Mouse (Mus musculus): ENCODE results near the gene Myo19. TPM values are rescaled to one million over a fixed set of nuclear protein-coding genes. Genes with fewer than 3 reads are reported as not detected.

Myo19 gene
- polyA plus RNA-seq, 1 experiment from 2014 or later = 10.9 TPM

- no peak for ATAC-seq (ENCODE audit: low read depth)
- 1% methylated on average over 35 of the region's 49 CpGs for WGBS
- Histone ChIP-seq H3K27me3 (replicated peaks; ENCODE audit: control insufficient read depth, insufficient read depth, low read length) (peaks cover 49% of the 10 kb centered on the region), H3K4me3 (ENCODE audit: low read depth, low read length) (peak within 1 kb of the TSS; percentile 30), H3K4me1 (ENCODE audit: control insufficient read depth, insufficient read depth, low read length) (no peaks in the 10 kb centered on the region), H3K9ac (ENCODE audit: low read depth, low read length) (no peak within 1 kb of the TSS), H3K36me3 (ENCODE audit: control insufficient read depth, insufficient read depth, low read length) (no peaks in the 10 kb centered on the region), H3K27ac (replicated peaks; ENCODE audit: low read depth, low read length) (no peak within 1 kb of the TSS), H3K9me3 (ENCODE audit: control insufficient read depth, low read length) (no peaks in the 10 kb centered on the region), H3K4me2 (ENCODE audit: low read depth, low read length) (peak within 1 kb of the TSS; percentile 47)
- no peak for DNase-seq (ENCODE audit: low spot score)
Observed at GRCm38 (mm10) chr11:84957591-84958270, 77.8 kb downstream of the Myo19 start, which contains the start of gene Car4. Gene Car4 (plus strand): TSS chr11:84957786.

GRCm38 (mm10) chr11:84958271-84958630 lies 78.3 kb downstream of the Myo19 start:
- peak overlapping the region; percentile 30 for H3K4me3 ChIP-seq (ENCODE audit: low read depth, low read length)
- no peaks in the 10 kb centered on the region for H3K36me3 ChIP-seq (ENCODE audit: control insufficient read depth, insufficient read depth, low read length)
- H3K4me1 ChIP-seq (ENCODE audit: control insufficient read depth, insufficient read depth, low read length) = no peaks in the 10 kb centered on the region
- no peak for DNase-seq (ENCODE audit: low spot score)
- no peak overlapping the region for H3K27ac ChIP-seq (replicated peaks; ENCODE audit: low read depth, low read length)
- under 1% methylated on average over 11 of the region's 11 CpGs for WGBS
- no peak overlapping the region for H3K9ac ChIP-seq (ENCODE audit: low read depth, low read length)
- H3K4me2 ChIP-seq (ENCODE audit: low read depth, low read length) = peak overlapping the region; percentile 47
- ATAC-seq (ENCODE audit: low read depth) = no peak
- peaks cover 49% of the 10 kb centered on the region for H3K27me3 ChIP-seq (replicated peaks; ENCODE audit: control insufficient read depth, insufficient read depth, low read length)
- no peaks in the 10 kb centered on the region for H3K9me3 ChIP-seq (ENCODE audit: control insufficient read depth, low read length)

GRCm38 (mm10) chr11:84959181-84959580 lies 79.2 kb downstream of the Myo19 start:
- H3K4me2 ChIP-seq (ENCODE audit: low read depth, low read length) = no peak overlapping the region
- H3K4me1 ChIP-seq (ENCODE audit: control insufficient read depth, insufficient read depth, low read length) = no peaks in the 10 kb centered on the region
- H3K9ac ChIP-seq (ENCODE audit: low read depth, low read length) = no peak overlapping the region
- ATAC-seq (ENCODE audit: low read depth) = no peak
- H3K9me3 ChIP-seq (ENCODE audit: control insufficient read depth, low read length) = no peaks in the 10 kb centered on the region
- H3K27ac ChIP-seq (replicated peaks; ENCODE audit: low read depth, low read length) = no peak overlapping the region
- DNase-seq (ENCODE audit: low spot score) = no peak
- H3K4me3 ChIP-seq (ENCODE audit: low read depth, low read length) = no peak overlapping the region
- 26% methylated on average over 5 of the region's 5 CpGs for WGBS
- peaks cover 49% of the 10 kb centered on the region for H3K27me3 ChIP-seq (replicated peaks; ENCODE audit: control insufficient read depth, insufficient read depth, low read length)
- no peaks in the 10 kb centered on the region for H3K36me3 ChIP-seq (ENCODE audit: control insufficient read depth, insufficient read depth, low read length)

GRCm38 (mm10) chr11:84959701-84960181 lies 79.8 kb downstream of the Myo19 start:
- H3K4me2 ChIP-seq (ENCODE audit: low read depth, low read length) = no peak overlapping the region
- no peak overlapping the region for H3K27ac ChIP-seq (replicated peaks; ENCODE audit: low read depth, low read length)
- DNase-seq (ENCODE audit: low spot score) (no peak), ATAC-seq (ENCODE audit: low read depth) (no peak)
- H3K36me3 ChIP-seq (ENCODE audit: control insufficient read depth, insufficient read depth, low read length) = no peaks in the 10 kb centered on the region
- no peaks in the 10 kb centered on the region for H3K9me3 ChIP-seq (ENCODE audit: control insufficient read depth, low read length)
- H3K4me1 ChIP-seq (ENCODE audit: control insufficient read depth, insufficient read depth, low read length) = no peaks in the 10 kb centered on the region
- no peak overlapping the region for H3K9ac ChIP-seq (ENCODE audit: low read depth, low read length)
- 6% methylated on average over 9 of the region's 9 CpGs for WGBS
- no peak overlapping the region for H3K4me3 ChIP-seq (ENCODE audit: low read depth, low read length)
- H3K27me3 ChIP-seq (replicated peaks; ENCODE audit: control insufficient read depth, insufficient read depth, low read length) = peaks cover 49% of the 10 kb centered on the region

- no peak overlapping the region for H3K27ac ChIP-seq (replicated peaks; ENCODE audit: low read depth, low read length)
- H3K4me1 ChIP-seq (ENCODE audit: control insufficient read depth, insufficient read depth, low read length) = no peaks in the 10 kb centered on the region
- WGBS = 78% methylated on average over 1 of the region's 3 CpGs
- no peak overlapping the region for H3K4me2 ChIP-seq (ENCODE audit: low read depth, low read length)
- H3K36me3 ChIP-seq (ENCODE audit: control insufficient read depth, insufficient read depth, low read length) = no peaks in the 10 kb centered on the region
- H3K9ac ChIP-seq (ENCODE audit: low read depth, low read length) = no peak overlapping the region
- DNase-seq (ENCODE audit: low spot score) (no peak), ATAC-seq (ENCODE audit: low read depth) (no peak)
- H3K27me3 ChIP-seq (replicated peaks; ENCODE audit: control insufficient read depth, insufficient read depth, low read length) = peaks cover 46% of the 10 kb centered on the region
- H3K4me3 ChIP-seq (ENCODE audit: low read depth, low read length) = no peak overlapping the region
- no peaks in the 10 kb centered on the region for H3K9me3 ChIP-seq (ENCODE audit: control insufficient read depth, low read length)
Observed at GRCm38 (mm10) chr11:84960291-84960690, 80.3 kb downstream of the Myo19 start.

GRCm38 (mm10) chr11:84960780-84961179 lies 80.8 kb downstream of the Myo19 start:
- no peak for ATAC-seq (ENCODE audit: low read depth)
- no peak overlapping the region for H3K4me2 ChIP-seq (ENCODE audit: low read depth, low read length)
- WGBS = 71% methylated on average over 6 of the region's 6 CpGs
- no peak overlapping the region for H3K4me3 ChIP-seq (ENCODE audit: low read depth, low read length)
- peaks cover 46% of the 10 kb centered on the region for H3K27me3 ChIP-seq (replicated peaks; ENCODE audit: control insufficient read depth, insufficient read depth, low read length)
- no peak overlapping the region for H3K9ac ChIP-seq (ENCODE audit: low read depth, low read length)
- DNase-seq (ENCODE audit: low spot score) = no peak
- no peak overlapping the region for H3K27ac ChIP-seq (replicated peaks; ENCODE audit: low read depth, low read length)
- no peaks in the 10 kb centered on the region for H3K4me1 ChIP-seq (ENCODE audit: control insufficient read depth, insufficient read depth, low read length)
- no peaks in the 10 kb centered on the region for H3K36me3 ChIP-seq (ENCODE audit: control insufficient read depth, insufficient read depth, low read length)
- H3K9me3 ChIP-seq (ENCODE audit: control insufficient read depth, low read length) = no peaks in the 10 kb centered on the region

Small RNAs within 50 kb of the gene (microRNA-seq; reads per million reads assigned to microRNA genes)
- gene Gm23564 (ENCODE audit: borderline number of aligned reads) = not detected

Other genes with a start within 250 kb of the Myo19 start
- gene Mrm1, start 60.6 kb upstream of the Myo19 start, polyA plus RNA-seq (2014; fragmentation: Nextera tagmentation; extraction: Ambion mirVana) = 7.9 and 12.0 TPM in 2 replicates
- 13.7 and 15.7 TPM in 2 replicates for gene Dhrs11, start 51.2 kb upstream of the Myo19 start, polyA plus RNA-seq (2014; fragmentation: Nextera tagmentation; extraction: Ambion mirVana)
- gene Ggnbp2, start 9.3 kb upstream of the Myo19 start, polyA plus RNA-seq (2014; fragmentation: Nextera tagmentation; extraction: Ambion mirVana) = 62.4 and 67.0 TPM in 2 replicates
- gene Pigw, start 137 bp downstream of the Myo19 start, polyA plus RNA-seq (2014; fragmentation: Nextera tagmentation; extraction: Ambion mirVana) = 2.3 and 3.1 TPM in 2 replicates
- 46.5 and 52.2 TPM in 2 replicates for gene Znhit3, start 36.2 kb downstream of the Myo19 start, polyA plus RNA-seq (2014; fragmentation: Nextera tagmentation; extraction: Ambion mirVana)
- 0.40 and 0.41 TPM in 2 replicates for gene Car4, start 77.6 kb downstream of the Myo19 start, polyA plus RNA-seq (2014; fragmentation: Nextera tagmentation; extraction: Ambion mirVana)

All from embryonic facial prominence, embryonic 14.5 days (tissue).